Mouse (Mus musculus) embryonic fibroblast, embryonic 13.5 days (primary cell): ENCODE results near the gene Elmo1. TPM values are rescaled to one million over a fixed set of nuclear protein-coding genes. Genes with fewer than 3 reads are reported as not detected.

Experiments
- H3K27ac ChIP-seq: 2 replicates; pipeline ENCODE4 v1.5.1; 2012; ENCODE audit warnings: low read length, control low read depth, inconsistent platforms; ENCODE audit not compliant: insufficient read depth
- H3K4me1 ChIP-seq: 2 replicates; pipeline ENCODE4 v1.6.1; 2011; ENCODE audit warnings: low read length; ENCODE audit not compliant: control insufficient read depth, insufficient read depth
- H3K4me3 ChIP-seq: 2 replicates; pipeline ENCODE4 v1.5.1; 2011; ENCODE audit warnings: mild to moderate bottlenecking, control low read depth, low read length; ENCODE audit not compliant: insufficient read depth
- CTCF ChIP-seq: IDR thresholded peaks from 2 replicates; pipeline ENCODE4 v1.5.1; 2011; ENCODE audit warnings: mild to moderate bottlenecking, control low read depth, low read length, moderate library complexity, borderline replicate concordance; ENCODE audit not compliant: insufficient read depth
- POLR2A ChIP-seq: IDR thresholded peaks from 2 replicates; pipeline ENCODE4 v1.6.1; 2011; ENCODE audit warnings: low read depth, mild to moderate bottlenecking, control low read depth, low read length, moderate library complexity
- polyA plus RNA-seq: library from polyadenylated mRNA; stranded (reverse); fragments of >200 nt; gene quantifications from 2 replicates; pipeline ENCODE4 v1.2.4, GENCODE M21; 2011; ENCODE audit warnings: low read depth; ENCODE audit not compliant: missing spikeins, insufficient read length

Gene Elmo1
- polyA plus RNA-seq, 1 experiment: 4.8 TPM

DNA sequence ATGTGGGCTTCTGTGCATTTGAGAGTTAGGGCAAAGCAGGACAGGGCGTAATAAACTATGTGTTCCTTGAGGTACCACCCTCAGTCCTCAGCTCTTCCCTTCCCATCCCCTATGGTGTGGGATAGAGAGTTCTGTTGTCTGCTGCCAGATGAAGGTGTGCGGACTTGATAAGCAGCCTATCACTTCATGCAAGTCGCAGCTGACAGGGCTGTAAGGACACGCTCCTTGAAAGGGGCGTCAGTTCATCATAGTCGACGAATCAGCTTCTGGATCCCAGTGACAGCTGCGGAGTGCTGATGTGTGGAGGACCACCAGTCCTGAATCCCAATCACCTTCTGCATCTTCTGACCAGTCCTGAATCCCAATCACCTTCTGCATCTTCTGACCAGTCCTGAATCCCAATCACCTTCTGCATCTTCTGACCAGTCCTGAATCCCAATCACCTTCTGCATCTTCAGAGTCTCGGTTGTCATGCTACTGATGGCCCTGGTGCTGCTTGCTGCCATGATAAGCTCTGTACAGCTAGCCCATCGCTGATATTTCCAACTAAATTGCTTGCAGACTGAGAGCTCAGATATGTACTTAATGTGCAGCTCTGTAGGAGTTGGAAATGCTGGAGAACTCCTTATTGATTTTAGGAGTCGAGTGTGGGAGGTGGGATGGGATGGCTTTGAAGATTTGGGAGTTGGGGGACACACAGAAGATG, 59.9 kb downstream of the Elmo1 start:
- TF ChIP-seq POLR2A (no peak), CTCF (no peak)
- Histone ChIP-seq H3K27ac (no peak overlapping the region), H3K4me3 (no peak overlapping the region), H3K4me1 (no peaks in the 10 kb centered on the region)

DNA sequence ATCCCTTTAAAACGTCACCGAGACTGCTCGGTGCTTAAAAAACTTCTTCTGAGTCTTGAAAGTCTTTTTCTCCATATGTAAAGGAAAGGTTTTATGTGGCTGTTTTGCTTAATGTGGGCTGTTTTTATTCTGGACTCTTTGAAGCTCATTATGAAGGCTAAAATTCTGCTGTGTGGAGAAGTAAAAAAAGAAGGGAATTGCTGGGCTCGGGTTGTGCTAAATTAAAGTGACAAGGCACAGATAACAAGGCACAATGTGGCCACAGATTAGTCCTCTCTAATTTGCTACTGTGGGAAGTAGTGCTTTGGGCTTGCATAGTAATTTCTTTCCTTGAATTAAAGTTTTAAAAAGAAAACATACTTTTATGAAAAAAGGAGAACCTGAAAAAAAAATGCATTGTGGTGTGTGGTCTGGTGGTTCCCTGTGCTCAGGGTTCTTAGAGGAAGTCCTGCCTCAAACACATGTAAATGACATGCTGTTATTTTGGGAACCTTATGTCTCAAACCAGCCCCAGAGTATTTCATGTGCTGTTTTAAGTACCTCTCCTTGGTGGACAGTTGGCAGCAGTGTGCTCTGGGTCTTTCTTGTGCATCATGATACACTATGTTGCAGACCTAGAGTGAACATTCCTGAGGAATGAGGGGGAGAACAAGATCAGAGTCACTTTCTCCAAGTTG, 61.0 kb downstream of the Elmo1 start:
- TF ChIP-seq POLR2A (no peak), CTCF (no peak)
- H3K4me3 ChIP-seq: no peak overlapping the region
- no peaks in the 10 kb centered on the region for H3K4me1 ChIP-seq
- no peak overlapping the region for H3K27ac ChIP-seq

GRCm38 (mm10) chr13:20157059-20157458, 66.7 kb downstream of the Elmo1 start:
- TF ChIP-seq POLR2A (no peak), CTCF (no peak)
- Histone ChIP-seq H3K4me3 (no peak overlapping the region), H3K4me1 (no peaks in the 10 kb centered on the region; the same call in 1 of the 2 replicates), H3K27ac (no peak overlapping the region)

- Histone ChIP-seq H3K4me1 (no peaks in the 10 kb centered on the region; the same call in 1 of the 2 replicates), H3K4me3 (no peak overlapping the region), H3K27ac (no peak overlapping the region)
- TF ChIP-seq CTCF: no peak
- TF ChIP-seq POLR2A: no peak
Measured at GRCm38 (mm10) chr13:20157529-20157928, 67.1 kb downstream of the Elmo1 start.

DNA sequence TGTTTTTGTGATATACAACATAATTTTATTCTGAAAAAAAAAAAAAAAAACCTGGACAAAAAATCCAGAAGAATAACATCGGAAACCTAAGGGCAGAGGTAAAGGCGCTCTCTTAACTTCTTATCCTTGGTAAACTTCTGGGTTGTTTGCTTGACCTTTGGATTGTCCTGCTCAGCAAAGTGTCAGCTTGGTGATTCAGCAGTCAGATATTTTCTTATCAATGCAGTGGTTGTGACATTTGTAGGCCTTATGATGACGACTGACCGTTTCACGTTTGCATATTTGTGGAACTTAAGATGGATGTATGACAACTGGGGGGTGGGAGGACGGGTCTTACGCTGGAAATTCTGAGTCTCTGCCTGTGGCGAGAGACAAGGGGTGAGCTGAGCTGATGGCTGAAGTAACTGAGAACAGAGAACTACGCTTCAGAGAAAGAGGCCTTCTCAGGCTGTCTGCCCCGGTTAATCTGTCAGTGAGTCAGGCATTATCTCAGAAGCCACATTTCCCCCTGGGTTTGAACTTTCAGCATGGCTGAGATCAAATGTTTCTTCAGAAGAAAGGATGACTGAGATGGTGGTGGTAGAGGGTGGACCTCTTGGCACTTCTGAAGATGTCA, 73.1 kb downstream of the Elmo1 start:
- Histone ChIP-seq H3K4me3 (no peak overlapping the region), H3K27ac (no peak overlapping the region), H3K4me1 (peaks cover 2% of the 10 kb centered on the region; the same call in 1 of the 2 replicates)
- TF ChIP-seq CTCF (no peak), POLR2A (no peak)

DNA sequence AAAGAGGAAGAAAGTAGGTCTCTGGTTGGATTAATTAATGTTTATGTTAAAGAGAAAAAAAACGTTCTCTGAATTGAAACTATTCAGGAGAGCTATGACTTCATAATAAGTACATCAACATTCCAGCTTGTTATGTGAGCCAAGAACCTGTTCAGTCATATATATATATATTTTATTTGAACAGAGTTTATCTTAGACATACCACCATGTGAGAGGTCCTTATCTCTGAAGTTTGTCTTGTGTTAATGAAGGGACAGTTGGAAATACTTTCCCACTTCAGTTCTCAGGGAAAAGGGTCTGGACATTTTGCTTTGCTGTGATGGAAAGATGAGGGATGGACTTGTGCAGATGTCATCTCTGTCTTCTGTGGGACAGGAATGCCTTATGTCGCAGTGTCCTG, 74.4 kb downstream of the Elmo1 start:
- no peak overlapping the region for H3K4me3 ChIP-seq

DNA sequence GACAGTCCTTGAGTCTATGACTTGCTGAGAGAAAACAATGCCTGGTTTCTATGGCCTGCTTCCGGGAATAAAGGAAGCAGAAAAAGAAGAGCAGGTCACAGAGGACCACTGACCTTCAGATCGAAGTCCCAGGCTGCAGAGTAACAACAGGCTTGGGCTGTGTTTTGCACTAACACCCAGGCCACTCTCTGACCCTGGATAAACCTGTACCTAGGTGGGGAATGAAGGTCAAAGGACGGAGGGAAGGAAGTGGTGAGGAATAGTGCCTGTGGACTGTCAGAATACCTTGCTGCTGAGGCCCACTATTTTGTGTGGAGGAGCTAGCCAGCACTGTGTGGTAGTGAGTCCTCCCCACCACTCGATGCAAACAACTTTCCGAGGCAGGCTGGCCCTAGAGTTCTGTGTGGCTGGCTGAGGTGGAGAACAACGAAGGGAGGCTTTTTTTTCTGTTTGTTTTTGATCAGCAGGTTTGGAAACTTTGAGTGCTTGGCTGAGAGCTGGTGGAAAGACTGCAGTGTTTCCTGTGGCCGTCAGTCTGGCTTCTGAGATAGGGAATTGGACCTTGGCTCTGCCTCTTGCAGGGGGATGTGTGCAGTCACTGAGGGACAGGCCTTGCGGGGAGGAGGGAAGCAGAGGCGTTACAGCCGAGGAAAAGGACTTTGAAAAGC, 83.7 kb downstream of the Elmo1 start:
- TF ChIP-seq CTCF (no peak), POLR2A (no peak)

More for the DNA sequence above, 74.4 kb downstream of the Elmo1 start:
- H3K4me1 ChIP-seq: peaks cover 2% of the 10 kb centered on the region; the same call in 1 of the 2 replicates
- no peak overlapping the region for H3K27ac ChIP-seq
- TF ChIP-seq CTCF (no peak), POLR2A (no peak)

GRCm38 (mm10) chr13:20174655-20175280, 84.4 kb downstream of the Elmo1 start:
- TF ChIP-seq CTCF (no peak), POLR2A (no peak)
- no peak overlapping the region for H3K4me3 ChIP-seq
- no peaks in the 10 kb centered on the region for H3K4me1 ChIP-seq
- H3K27ac ChIP-seq: no peak overlapping the region

More for the DNA sequence above, 83.7 kb downstream of the Elmo1 start:
- Histone ChIP-seq H3K4me3 (no peak overlapping the region), H3K4me1 (no peaks in the 10 kb centered on the region), H3K27ac (no peak overlapping the region)

DNA sequence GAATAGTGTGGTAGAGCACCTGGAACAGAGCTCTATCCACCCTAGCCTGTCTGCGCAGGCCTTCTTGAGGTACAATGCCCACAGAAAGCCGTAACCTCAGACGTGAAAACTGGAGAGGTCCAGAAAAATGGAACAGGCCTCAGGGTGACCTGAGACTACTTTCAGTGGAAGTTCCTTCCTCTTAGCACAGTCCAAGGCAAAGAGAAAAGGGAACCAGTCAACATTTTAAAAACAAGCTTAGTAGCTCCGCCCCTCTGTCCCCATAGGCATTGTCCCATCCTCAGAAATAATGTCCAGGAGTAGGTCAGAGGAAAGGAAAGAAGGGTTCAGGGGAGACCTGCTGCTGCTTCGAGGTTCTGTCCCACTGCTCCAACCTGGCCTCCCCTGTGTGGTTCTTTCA, 90.3 kb downstream of the Elmo1 start:
- Histone ChIP-seq H3K4me1 (no peaks in the 10 kb centered on the region), H3K4me3 (no peak overlapping the region), H3K27ac (no peak overlapping the region)
- TF ChIP-seq CTCF: no peak
- TF ChIP-seq POLR2A: no peak

GRCm38 (mm10) chr13:20181321-20181720, 90.9 kb downstream of the Elmo1 start:
- no peak overlapping the region for H3K4me3 ChIP-seq
- H3K4me1 ChIP-seq: no peaks in the 10 kb centered on the region
- TF ChIP-seq CTCF (no peak), POLR2A (no peak)
- no peak overlapping the region for H3K27ac ChIP-seq
